Mouse (Mus musculus) urinary bladder, adult 18-20 months (tissue): ENCODE results near the gene Uqcrh.

Experiments
- DNase-seq, 2 experiments: peaks; one replicate each; pipeline ENCODE4 v3.0.0; 2022; ENCODE audit warnings: low spot score in 2 of 2, mixed read lengths in 2 of 2

The Uqcrh gene

DNA sequence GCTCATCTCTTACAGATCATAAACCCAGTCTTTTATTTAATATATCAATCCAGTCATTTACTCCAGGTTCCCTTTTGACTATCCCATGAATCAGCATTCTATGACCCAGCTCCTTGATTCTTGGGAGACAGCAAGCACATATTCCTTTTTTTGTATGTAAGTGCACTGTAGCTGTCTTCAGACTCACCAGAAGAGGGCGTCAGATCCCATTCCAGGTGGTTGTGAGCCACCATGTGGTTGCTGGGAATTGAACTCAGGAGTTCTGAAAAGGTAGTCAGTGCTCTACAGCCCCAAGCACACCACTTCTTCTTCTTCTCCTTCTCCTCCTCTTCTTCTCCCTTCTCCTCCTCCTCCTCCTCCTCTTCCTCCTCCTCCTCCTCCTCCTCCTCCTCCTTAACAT is 17.3 kb downstream of the Uqcrh start:
- no peak for DNase-seq

DNA sequence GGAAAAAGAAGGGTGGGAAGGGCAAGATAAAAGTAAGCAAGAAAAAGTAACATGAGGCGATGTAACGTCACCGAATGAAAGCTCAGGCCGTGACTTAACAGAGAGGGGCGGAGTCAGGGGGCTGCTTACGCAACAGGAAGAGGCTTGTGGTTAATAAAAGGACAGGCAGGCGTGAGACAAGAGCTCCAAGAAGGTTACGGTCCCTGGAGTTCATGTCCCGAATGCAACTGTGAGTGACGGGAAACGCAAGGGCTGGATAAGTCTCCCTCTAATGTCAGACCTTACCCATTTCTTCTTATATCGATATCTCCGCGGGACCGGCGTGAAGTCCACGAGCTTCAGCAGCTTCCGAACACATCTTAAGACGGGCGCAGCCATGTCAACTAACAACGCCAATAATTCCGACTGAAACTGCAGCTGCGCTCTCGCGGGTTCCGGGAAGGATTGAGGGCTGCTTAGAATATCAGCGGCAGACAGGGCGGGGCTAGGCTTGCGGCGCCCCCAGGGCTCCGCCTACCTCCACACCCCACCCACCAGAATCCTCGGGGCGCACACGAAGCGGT is 21.4 kb downstream of the Uqcrh start, which contains the start of gene Nsun4:
Nsun4 (minus strand) TSS at position 478 of the 563 bp plus-strand sequence.
- DNase-seq = peak; percentile 84 to 87

DNA sequence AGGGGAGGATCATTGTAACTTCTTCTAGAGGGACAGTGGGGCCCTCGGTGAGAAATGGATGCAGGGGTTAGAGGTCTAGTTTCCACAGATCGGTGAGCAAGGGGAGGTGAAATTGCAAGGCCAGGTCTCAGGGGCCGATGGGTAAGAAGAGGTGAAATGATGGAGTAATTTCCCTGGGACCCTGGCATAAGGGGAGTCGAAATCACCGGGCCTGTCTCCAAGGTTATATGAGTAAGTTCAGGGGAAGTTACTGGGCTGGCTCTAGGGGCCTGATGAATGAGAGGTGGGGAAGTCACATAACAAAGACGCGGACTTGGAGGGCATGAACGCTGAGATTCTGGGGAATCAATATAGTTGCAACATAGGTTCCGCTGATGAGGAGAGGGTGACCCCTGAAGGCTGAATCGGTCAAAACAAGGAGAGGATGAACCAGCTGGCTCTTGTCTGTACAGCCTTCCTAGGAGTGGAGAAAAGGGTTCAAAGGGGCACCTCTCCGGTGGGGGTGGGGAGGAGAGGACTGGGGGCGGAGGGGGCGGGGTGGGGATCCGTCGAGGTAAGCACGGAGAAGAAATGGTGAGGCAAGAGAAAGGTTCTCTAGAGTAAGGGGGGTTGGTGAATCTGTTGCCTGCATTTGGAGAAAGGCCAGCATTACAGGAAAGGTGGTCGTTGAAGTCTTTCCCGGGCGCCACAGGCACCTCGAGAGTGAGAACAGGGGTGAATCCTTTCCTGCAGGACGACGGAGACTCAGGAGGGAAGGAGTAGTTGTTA is 22.2 kb downstream of the Uqcrh start:
- DNase-seq = peak; percentile 16 to 28

DNA sequence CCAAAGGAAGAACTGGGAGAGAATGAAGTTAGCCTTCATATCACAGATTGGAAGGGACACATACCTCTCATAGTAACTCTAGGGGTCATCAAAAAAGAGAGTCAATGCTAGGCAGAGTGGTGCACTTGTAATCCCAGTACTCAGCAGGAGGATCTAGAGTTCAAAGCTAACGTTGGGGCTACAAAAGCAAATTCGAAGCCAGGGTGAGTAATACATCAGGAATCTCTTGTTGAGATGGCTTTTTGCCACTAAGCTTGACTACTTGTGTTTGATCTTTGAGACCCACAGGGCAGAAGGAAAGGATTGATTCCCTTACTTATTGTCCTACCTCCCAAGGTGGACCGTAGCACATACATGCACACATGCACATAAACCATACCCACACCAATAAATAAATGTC is 25.7 kb downstream of the Uqcrh start:
- no peak for DNase-seq

DNA sequence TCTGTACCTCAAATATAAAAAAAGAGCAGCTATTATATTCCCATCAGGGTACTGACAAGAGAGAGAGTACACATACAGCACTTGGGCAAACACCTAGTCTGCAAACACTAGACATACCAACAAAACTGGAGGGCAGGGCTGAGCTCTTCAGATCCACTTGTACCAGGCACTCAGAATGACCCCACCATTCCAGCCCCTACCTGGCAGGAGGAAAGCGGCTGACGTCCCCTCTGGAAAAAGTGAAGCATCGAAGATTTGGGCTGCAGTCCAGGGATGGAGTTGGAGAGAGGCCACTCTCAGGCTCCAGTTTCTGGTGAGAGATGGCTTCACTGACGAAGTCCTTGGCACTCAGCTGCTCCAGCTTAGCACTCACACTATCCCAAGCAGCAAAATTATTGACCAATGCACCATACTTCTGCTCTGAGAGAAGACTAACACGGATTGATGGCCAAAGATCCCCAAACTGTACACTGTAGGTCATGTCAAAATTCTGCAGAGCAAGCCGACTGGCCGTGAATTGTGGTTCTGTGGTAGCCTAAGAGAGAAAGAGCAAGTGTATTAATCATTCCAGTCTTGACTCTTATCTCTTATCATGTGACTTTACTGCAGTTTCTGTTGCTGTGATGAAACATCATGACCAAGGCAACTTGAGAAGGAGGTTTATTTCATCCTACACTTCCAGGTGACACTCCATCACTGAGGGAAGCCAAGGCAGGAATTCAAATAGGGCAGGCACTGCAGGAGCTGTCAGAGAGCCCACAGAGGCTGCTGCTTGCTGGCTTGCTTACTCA is 26.5 kb downstream of the Uqcrh start:
- no peak for DNase-seq

DNA sequence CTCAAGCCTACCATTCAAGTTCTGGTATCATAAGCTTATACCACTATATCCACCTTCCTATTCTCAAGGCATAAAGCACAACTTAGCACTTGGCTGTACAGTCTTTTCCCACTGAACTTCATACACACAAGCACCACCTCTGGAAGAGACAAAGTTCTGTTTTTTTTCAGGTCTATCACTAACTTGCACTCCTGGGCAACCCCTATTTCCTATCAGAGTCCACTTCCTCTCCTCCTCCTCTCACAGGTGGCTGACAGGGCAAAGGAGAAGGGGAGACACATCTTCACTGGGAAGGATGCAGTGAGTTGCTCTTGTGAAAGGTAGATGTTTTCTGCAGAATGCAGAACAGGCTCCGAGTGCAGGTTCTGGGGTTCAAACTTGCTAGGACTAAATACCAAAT is 27.2 kb downstream of the Uqcrh start:
- DNase-seq = no peak

DNA sequence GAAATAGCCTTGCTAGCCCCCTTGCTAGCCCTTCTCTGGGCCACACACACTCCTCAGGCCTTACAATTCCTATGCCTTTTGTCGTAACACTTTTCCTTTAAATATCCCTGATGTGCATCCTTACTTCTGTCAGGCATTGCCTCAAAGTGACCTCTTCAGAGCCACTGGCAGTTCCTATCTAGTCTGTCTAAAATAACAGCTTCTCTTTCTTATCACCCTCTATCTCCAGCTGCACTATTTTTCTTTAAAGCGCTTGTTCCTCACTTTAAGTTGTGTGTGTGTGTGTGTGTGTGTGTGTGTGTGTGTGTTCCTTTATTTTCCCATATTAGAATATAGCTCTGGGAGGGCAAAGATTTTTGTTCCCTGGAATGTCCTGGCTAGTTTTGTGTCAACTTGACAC is 28.3 kb downstream of the Uqcrh start:
- DNase-seq = no peak

DNA sequence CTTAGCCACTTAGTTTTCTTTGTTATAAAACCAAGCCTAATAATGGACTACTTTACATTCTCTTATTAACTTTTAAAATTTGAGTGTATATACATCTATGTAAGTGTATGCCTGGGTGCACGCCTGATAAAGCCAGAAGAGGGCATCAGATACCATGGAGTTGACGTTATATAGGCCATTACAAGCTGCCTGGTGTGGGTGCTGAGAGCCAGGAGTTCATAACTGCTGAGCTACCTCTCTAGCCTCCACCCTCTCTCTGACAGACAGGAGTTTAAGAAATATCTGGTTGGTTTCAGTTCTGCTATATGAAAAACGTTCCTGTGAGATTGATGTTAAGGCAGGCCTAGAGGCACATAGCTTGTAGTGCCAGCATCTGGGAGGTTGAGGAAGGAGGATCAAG is 32.7 kb downstream of the Uqcrh start:
- DNase-seq = no peak

DNA sequence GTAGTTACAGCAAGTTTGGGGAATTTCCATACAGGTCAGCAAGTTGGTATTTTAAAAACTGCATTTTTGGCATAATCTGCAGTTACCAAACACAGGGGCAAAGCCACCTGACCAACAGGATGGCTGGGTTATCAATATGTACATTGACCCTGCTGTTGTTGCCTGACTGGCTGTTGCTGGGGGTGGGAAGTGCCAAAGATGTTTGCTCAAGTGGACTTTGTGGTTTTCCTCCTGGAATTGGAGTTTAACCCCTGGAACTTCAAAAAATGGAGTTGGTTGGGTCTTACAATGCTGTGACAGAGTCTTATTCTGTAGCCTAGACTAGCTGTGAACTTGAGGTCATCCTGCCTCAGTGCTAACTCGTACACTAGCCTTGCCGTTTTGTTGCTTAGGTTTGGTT is 34.4 kb downstream of the Uqcrh start:
- DNase-seq = no peak

DNA sequence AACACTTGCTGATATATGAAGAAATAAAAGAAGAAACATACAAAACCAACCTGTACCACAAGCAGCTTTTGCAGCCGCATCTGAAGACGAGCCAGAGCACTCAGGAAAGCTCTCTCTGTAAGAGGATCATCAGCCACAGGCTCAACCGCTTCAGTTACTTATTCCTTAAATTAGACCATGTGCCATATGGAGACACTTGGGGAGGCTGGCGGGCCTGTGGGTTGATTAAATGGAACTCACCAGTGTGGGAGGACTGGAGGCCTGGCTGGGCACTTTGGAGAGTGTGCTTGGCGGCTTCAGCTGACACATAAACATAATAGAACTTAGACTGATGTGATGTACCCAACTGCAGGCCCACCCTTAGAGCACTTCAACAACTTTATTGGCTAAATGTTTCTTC is 41.5 kb downstream of the Uqcrh start:
- no peak for DNase-seq

DNA sequence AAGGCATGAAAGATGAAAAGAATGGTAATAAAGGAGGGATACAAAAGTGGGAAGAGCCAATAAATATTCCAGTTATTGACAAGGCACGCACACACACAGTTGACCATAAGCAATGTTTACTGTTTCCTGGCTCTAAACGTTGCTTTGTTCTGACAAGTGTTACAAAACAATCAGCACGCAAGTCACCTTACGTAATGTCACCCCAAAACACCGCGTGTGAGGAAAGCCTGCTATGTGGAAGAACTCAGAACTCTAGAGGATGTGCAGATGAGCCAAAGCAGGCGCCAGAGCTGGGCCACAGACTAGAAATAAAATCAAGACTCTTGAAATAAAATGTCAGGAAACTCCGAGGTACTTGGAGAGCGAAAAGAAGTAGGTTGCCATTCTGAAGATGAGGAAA is 42.0 kb downstream of the Uqcrh start:
- no peak for DNase-seq

DNA sequence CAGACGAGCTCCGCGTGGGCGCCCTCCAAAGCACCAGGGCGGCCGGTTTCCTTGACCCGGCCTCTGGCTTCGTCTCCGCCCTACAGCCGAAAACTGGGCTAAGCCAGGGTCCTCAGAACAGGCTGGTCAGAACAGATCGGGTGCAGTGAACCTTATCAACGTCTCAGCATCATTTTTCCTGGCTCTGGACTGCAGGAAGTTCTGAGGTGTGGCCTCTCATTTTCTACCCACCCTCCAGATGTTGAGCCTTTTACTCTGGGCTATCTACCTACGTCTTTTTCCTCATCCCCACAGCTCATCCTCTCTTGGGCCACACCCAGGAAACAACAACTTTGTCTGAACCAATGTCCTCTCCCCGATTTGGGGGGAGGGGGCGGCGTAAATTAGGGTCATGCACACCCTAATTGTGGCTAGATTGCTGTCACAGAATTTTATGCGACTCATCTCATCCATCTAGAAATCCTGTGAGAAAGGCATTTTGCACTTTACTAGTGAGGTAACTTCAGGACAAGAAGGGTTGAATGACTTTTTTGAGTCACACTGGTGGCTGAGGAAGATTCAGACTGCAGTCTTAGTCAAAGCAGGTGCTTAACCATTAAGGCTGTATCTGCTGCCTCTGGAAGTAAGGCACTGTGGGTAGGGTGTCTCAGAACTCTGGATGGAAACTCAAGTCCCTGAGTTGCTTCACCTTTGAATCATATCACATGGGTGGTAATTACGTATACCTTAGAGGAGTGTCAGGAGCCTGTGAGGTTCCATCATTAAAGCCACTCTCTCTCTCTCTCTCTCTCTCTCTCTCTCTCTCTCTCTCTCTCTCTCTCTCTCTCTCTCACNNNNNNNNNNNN is 56.7 kb downstream of the Uqcrh start, which contains the start of gene Faah:
Faah (minus strand) TSS at position 25 of the 845 bp plus-strand sequence.
- DNase-seq = no peak

DNA sequence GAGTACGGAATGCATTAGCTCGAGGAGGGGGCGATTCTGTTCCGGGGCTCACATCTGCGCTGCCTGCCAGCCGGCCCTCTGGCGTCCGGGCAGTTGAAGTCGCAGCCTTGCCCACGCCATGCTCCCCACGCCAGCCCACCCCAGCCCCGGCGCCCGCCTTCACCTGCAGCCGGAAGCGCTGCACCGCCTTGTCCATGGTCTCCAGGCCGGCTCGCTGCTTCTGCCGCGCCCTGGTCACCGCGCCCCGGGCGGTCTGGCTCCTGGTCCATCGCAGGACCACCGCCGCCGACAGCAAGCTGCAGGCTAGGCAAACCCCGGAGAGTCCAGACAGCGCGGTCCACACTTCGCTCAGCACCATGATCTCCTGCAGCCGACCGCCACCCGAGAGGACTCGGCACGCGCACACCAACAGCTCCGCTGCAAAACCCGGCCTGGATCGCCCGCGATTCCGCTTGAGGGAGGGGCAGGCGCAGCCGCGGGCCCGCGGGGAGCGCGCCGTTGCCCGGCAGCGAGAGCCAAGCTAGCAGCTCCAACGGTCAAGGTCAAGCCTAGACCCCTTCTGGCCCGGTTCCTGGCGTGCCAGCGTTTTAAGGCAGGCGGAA is 57.5 kb downstream of the Uqcrh start:
- peak; percentile 61 to 78 for DNase-seq
